Mouse (Mus musculus): Measurements from ENCODE around the gene Pus7.

GRCm38 (mm10) chr5:23755591-23755990 lies 27.9 kb downstream of the Pus7 start:
- no peak for TF ChIP-seq POLR2A (IDR thresholded peaks at IDR 0.05; ENCODE audit: borderline replicate concordance, low read depth, low read length)
- TF ChIP-seq CTCF (IDR thresholded peaks at IDR 0.05; ENCODE audit: low read depth, low read length) = no peak
